Mouse (Mus musculus) CD4-positive naive resting alpha-beta T cell, adult 76 days (primary cell): Measurements from ENCODE around the gene Txndc15. TPM values are rescaled to one million over a fixed set of nuclear protein-coding genes. Genes with fewer than 3 reads are reported as not detected.

ENCODE experiments used
- total RNA-seq: library from RNA; stranded (reverse); gene quantifications from one replicate; pipeline ENCODE4 v1.2.4, GENCODE M21; 2023

The Txndc15 gene
- total RNA-seq = 21.5 TPM

DNA sequence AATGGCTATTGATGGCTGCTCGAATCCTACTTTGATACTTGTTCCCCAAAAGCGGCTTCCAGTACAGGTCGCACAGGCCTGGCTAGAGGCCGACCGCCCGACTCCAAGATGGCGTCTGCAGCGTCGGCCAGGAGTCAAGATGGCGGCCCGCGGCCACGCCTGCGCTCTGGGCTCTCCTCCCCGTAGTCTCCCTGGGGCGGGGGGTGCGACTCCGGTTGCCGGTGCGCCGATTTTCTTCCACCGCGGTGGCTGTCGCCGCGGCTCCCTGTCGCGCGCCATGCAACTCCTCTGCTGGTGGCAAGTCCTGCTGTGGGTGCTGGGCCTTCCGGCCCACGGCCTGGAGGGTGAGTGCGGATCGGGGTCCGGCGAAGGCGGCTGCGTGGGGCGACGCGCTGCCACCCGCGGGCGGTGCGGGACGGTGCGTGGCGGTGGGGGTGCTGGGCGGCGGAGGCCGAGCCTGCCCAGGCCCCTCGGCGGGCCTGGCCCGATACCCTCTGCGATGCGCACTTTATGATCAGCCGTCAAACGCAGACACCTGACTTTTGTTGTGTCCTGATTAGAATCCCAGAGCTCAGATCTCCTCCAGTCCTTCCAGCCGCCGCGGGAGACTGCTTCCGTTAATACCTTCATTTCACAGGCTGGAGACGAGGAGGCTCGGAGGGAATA, at the start of gene Txndc15:
TSS of gene Txndc15 (plus strand) at position 150 of the 666 bp plus-strand sequence.

DNA sequence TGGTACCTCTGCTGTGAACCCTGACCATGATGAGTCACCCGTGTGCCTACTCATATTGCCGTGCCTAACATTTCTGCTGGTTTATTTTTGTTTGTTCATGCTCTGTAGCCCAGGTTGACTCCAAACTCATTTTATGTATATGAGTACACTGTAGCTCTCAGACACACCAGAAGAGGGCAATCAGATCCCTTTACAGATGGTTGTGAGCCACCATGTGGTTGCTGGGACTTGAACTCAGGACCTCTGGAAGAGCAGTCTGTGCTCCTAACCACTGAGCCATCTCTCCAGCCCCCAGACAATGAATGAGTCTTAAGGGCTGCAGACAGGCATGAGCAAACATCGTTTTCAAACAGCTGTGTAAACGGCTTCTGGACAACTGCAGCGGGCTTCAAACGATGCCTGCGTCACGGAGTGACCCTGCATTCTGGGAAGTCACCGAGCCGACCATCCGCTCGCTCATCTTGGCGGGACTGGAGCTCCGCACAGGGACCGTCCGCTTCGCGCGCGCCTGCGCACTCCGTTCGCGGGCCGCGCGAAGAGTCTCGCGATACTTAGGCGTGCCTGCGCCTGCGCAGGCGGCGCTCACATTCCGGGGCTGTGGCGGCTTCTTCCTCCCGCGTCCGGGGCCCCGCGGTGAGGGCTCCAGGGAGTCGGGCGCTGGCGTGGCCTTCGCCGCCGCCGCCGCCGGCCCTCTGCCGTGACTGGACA, 21.8 kb upstream of the Txndc15 start, which contains the start of gene B230219D22Rik:
TSS of gene B230219D22Rik (plus strand) at position 590 of the 708 bp plus-strand sequence.

DNA sequence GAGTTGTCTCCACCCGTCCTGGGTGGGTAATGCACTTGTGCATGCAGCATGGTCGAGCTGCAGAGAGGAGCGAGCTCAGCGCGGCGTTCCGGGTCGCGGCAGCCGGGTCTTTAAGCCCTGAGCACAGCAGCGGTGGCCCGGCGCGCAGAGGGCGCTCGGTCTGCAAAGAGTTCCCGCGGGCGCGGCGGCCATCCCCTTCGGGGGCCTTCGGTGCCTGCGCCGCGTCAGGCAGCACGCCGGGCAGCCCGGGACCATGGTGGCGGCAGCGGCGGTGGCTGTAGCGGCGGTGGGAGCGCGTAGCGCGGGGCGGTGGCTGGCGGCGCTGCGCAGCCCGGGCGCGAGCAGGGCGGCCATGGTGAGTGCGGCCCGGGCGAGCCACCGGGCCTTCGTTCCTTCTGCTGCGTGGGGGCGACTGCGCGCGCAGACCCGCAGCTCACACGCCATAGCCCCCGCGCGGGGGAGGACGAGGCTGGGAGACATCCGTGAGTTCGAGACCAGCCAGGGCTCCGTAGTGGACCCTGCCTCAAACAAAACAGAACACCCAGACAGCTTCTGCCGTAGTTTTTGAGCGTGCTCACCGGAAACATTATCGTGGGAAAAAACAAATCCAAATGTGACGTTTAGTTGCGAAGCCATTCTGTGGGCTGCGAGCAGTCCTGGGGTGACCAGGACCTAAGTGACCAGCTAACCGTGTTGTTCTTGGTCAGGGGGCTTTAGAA, 12.8 kb downstream of the Txndc15 start, which contains the start of gene Pcbd2:
TSS of gene Pcbd2 (plus strand) at position 249 of the 719 bp plus-strand sequence.

Other genes with a start within 250 kb of the Txndc15 start
- 0.23 TPM for gene Dbn1, start 226.5 kb upstream of the Txndc15 start, total RNA-seq
- gene Pdlim7, start 201.0 kb upstream of the Txndc15 start, total RNA-seq = 8.0 TPM
- gene Dok3, start 185.4 kb upstream of the Txndc15 start, total RNA-seq = 20.7 TPM
- gene Ddx41, start 178.0 kb upstream of the Txndc15 start, total RNA-seq = 65.2 TPM
- gene Fam193b, start 143.5 kb upstream of the Txndc15 start, total RNA-seq = 147 TPM
- gene Tmed9, start 140.9 kb upstream of the Txndc15 start, total RNA-seq = 104 TPM
- gene B4galt7, start 114.8 kb upstream of the Txndc15 start, total RNA-seq = 21.6 TPM
- gene Caml, start 91.6 kb upstream of the Txndc15 start, total RNA-seq = 22.3 TPM
- gene Ddx46, start 79.6 kb upstream of the Txndc15 start, total RNA-seq = 105 TPM
- 31.4 TPM for gene B230219D22Rik, start 21.5 kb upstream of the Txndc15 start, total RNA-seq
- 24.9 TPM for gene Pcbd2, start 12.7 kb downstream of the Txndc15 start, total RNA-seq
- not detected for gene Catsper3, start 69.9 kb downstream of the Txndc15 start, total RNA-seq
- not detected for gene Pitx1, start 121.5 kb downstream of the Txndc15 start, total RNA-seq